Mouse (Mus musculus): ENCODE measurements around the gene Spon1. TPM values are rescaled to one million over a fixed set of nuclear protein-coding genes. Genes with fewer than 3 reads are reported as not detected.

The Spon1 gene
- polyA plus RNA-seq, 1 experiment from 2014 or later, result 150 TPM

- no peak overlapping the region for H3K27ac ChIP-seq
- H3K27me3 ChIP-seq, result no peaks in the 10 kb centered on the region
- H3K9ac ChIP-seq, result no peak overlapping the region
- H3K4me1 ChIP-seq, result 0 out of 2 replicates have a peak, but pooled peaks cover 6% of the 10 kb centered on the region
- 81% methylated on average over 6 of the region's 6 CpGs for WGBS
- no peaks in the 10 kb centered on the region for H3K9me3 ChIP-seq (replicated peaks)
- H3K36me3 ChIP-seq, result no peaks in the 10 kb centered on the region
- H3K4me3 ChIP-seq, result no peak overlapping the region
- ATAC-seq (ENCODE audit: low FRiP score), result no peak
- H3K4me2 ChIP-seq (replicated peaks), result no peak overlapping the region
These were observed 293.2 kb downstream of the Spon1 start for GRCm38 (mm10) chr7:114058927-114059441.

GRCm38 (mm10) chr7:114060445-114060844, 294.6 kb downstream of the Spon1 start:
- Histone ChIP-seq H3K4me3 (no peak overlapping the region), H3K36me3 (no peaks in the 10 kb centered on the region), H3K27ac (no peak overlapping the region), H3K9me3 (replicated peaks) (no peaks in the 10 kb centered on the region), H3K4me2 (replicated peaks) (no peak overlapping the region), H3K9ac (no peak overlapping the region), H3K27me3 (no peaks in the 10 kb centered on the region), H3K4me1 (0 out of 2 replicates have a peak, but pooled peaks cover 6% of the 10 kb centered on the region)
- no peak for ATAC-seq (ENCODE audit: low FRiP score)
- WGBS, result 95% methylated on average over 6 of the region's 6 CpGs

GRCm38 (mm10) chr7:114062451-114062850, 296.7 kb downstream of the Spon1 start:
- H3K36me3 ChIP-seq, result no peaks in the 10 kb centered on the region
- WGBS, result 63% methylated on average over 1 of the region's 1 CpGs
- ATAC-seq (ENCODE audit: low FRiP score), result no peak

GRCm38 (mm10) chr7:114063534-114063933, 297.7 kb downstream of the Spon1 start:
- peaks cover 13% of the 10 kb centered on the region for H3K4me1 ChIP-seq
- H3K9ac ChIP-seq, result no peak overlapping the region
- no peak overlapping the region for H3K4me3 ChIP-seq
- 69% methylated on average over 8 of the region's 8 CpGs for WGBS
- no peak overlapping the region for H3K27ac ChIP-seq
- ATAC-seq (ENCODE audit: low FRiP score), result no peak
- H3K4me2 ChIP-seq (replicated peaks), result no peak overlapping the region
- H3K27me3 ChIP-seq, result no peaks in the 10 kb centered on the region
- H3K36me3 ChIP-seq, result no peaks in the 10 kb centered on the region
- H3K9me3 ChIP-seq (replicated peaks), result no peaks in the 10 kb centered on the region

More at GRCm38 (mm10) chr7:114062451-114062850, 296.7 kb downstream of the Spon1 start:
- Histone ChIP-seq H3K27ac (no peak overlapping the region), H3K4me2 (replicated peaks) (no peak overlapping the region), H3K27me3 (no peaks in the 10 kb centered on the region), H3K9ac (no peak overlapping the region), H3K9me3 (replicated peaks) (no peaks in the 10 kb centered on the region), H3K4me3 (no peak overlapping the region), H3K4me1 (peaks cover 13% of the 10 kb centered on the region)

- H3K4me2 ChIP-seq (replicated peaks), result no peak overlapping the region
- no peaks in the 10 kb centered on the region for H3K36me3 ChIP-seq
- no peak for ATAC-seq (ENCODE audit: low FRiP score)
- H3K9me3 ChIP-seq (replicated peaks), result no peaks in the 10 kb centered on the region
- H3K4me3 ChIP-seq, result no peak overlapping the region
- H3K27me3 ChIP-seq, result no peaks in the 10 kb centered on the region
- 91% methylated on average over 6 of the region's 6 CpGs for WGBS
- H3K27ac ChIP-seq, result no peak overlapping the region
- no peak overlapping the region for H3K9ac ChIP-seq
- H3K4me1 ChIP-seq, result peaks cover 12% of the 10 kb centered on the region
These were observed 298.2 kb downstream of the Spon1 start for GRCm38 (mm10) chr7:114063966-114064365.

GRCm38 (mm10) chr7:114065407-114066185, 299.8 kb downstream of the Spon1 start:
- 38% methylated on average over 11 of the region's 11 CpGs for WGBS
- Histone ChIP-seq H3K27ac (no peak overlapping the region), H3K36me3 (no peaks in the 10 kb centered on the region), H3K27me3 (no peaks in the 10 kb centered on the region), H3K4me1 (peaks cover 11% of the 10 kb centered on the region), H3K4me2 (replicated peaks) (no peak overlapping the region), H3K4me3 (no peak overlapping the region), H3K9ac (no peak overlapping the region), H3K9me3 (replicated peaks) (no peaks in the 10 kb centered on the region)
- no peak for ATAC-seq (ENCODE audit: low FRiP score)

GRCm38 (mm10) chr7:114066529-114067178, 300.9 kb downstream of the Spon1 start:
- H3K27ac ChIP-seq, result no peak overlapping the region
- ATAC-seq (ENCODE audit: low FRiP score), result peak; percentile 83
- H3K36me3 ChIP-seq, result no peaks in the 10 kb centered on the region
- no peak overlapping the region for H3K9ac ChIP-seq
- H3K27me3 ChIP-seq, result no peaks in the 10 kb centered on the region
- H3K4me1 ChIP-seq, result peaks cover 17% of the 10 kb centered on the region
- peak overlapping the region; percentile 54 for H3K4me2 ChIP-seq (replicated peaks)
- peak overlapping the region; percentile 20; the same call in 1 of the 2 replicates for H3K4me3 ChIP-seq
- H3K9me3 ChIP-seq (replicated peaks), result no peaks in the 10 kb centered on the region
- WGBS, result 7% methylated on average over 14 of the region's 14 CpGs

- WGBS, result 72% methylated on average over 11 of the region's 11 CpGs
- Histone ChIP-seq H3K27ac (no peak overlapping the region), H3K36me3 (no peaks in the 10 kb centered on the region), H3K4me3 (no peak overlapping the region), H3K27me3 (no peaks in the 10 kb centered on the region), H3K4me2 (replicated peaks) (no peak overlapping the region), H3K9me3 (replicated peaks) (no peaks in the 10 kb centered on the region), H3K4me1 (peaks cover 25% of the 10 kb centered on the region), H3K9ac (no peak overlapping the region)
- ATAC-seq (ENCODE audit: low FRiP score), result no peak
These were observed 303.2 kb downstream of the Spon1 start for GRCm38 (mm10) chr7:114068956-114069533.

GRCm38 (mm10) chr7:114069726-114070457, 304.1 kb downstream of the Spon1 start:
- H3K36me3 ChIP-seq, result no peaks in the 10 kb centered on the region
- no peak overlapping the region for H3K27ac ChIP-seq
- H3K9ac ChIP-seq, result no peak overlapping the region
- no peak for ATAC-seq (ENCODE audit: low FRiP score)
- no peaks in the 10 kb centered on the region for H3K27me3 ChIP-seq
- H3K4me1 ChIP-seq, result peaks cover 26% of the 10 kb centered on the region
- H3K9me3 ChIP-seq (replicated peaks), result no peaks in the 10 kb centered on the region
- H3K4me3 ChIP-seq, result no peak overlapping the region
- H3K4me2 ChIP-seq (replicated peaks), result no peak overlapping the region
- WGBS, result 83% methylated on average over 11 of the region's 11 CpGs

GRCm38 (mm10) chr7:114070458-114070840, 304.7 kb downstream of the Spon1 start:
- H3K9me3 ChIP-seq (replicated peaks), result no peaks in the 10 kb centered on the region
- H3K4me1 ChIP-seq, result peaks cover 26% of the 10 kb centered on the region
- no peak overlapping the region for H3K9ac ChIP-seq
- H3K4me3 ChIP-seq, result no peak overlapping the region
- no peak overlapping the region for H3K4me2 ChIP-seq (replicated peaks)
- ATAC-seq (ENCODE audit: low FRiP score), result no peak
- 89% methylated on average over 3 of the region's 3 CpGs for WGBS
- no peak overlapping the region for H3K27ac ChIP-seq
- H3K36me3 ChIP-seq, result no peaks in the 10 kb centered on the region
- no peaks in the 10 kb centered on the region for H3K27me3 ChIP-seq

GRCm38 (mm10) chr7:114071395-114071794, 305.6 kb downstream of the Spon1 start:
- Histone ChIP-seq H3K9me3 (replicated peaks) (no peaks in the 10 kb centered on the region), H3K36me3 (no peaks in the 10 kb centered on the region), H3K4me3 (no peak overlapping the region), H3K4me2 (replicated peaks) (no peak overlapping the region), H3K4me1 (peaks cover 19% of the 10 kb centered on the region), H3K9ac (no peak overlapping the region), H3K27ac (no peak overlapping the region), H3K27me3 (no peaks in the 10 kb centered on the region)
- WGBS, result 69% methylated on average over 5 of the region's 5 CpGs
- no peak for ATAC-seq (ENCODE audit: low FRiP score)

All from hindbrain, embryonic 12.5 days (tissue).